Mouse (Mus musculus): ENCODE results near the gene Phf1. TPM values are rescaled to one million over a fixed set of nuclear protein-coding genes. Genes with fewer than 3 reads are reported as not detected.

Gene Phf1
- polyA plus RNA-seq, 1 experiment from 2014 or later: 6.0 TPM

GRCm38 (mm10) chr17:26966993-26967392 lies 34.1 kb downstream of the Phf1 start:
- Histone ChIP-seq H3K4me3 (ENCODE audit: low read length) (no peak overlapping the region), H3K36me3 (ENCODE audit: control insufficient read depth, insufficient read depth, low read length) (peaks cover 61% of the 10 kb centered on the region)
- WGBS: 87% methylated on average over 11 of the region's 11 CpGs

GRCm38 (mm10) chr17:26967477-26967876 lies 34.6 kb downstream of the Phf1 start:
- Histone ChIP-seq H3K9ac (ENCODE audit: low read depth, low read length) (no peak overlapping the region), H3K27ac (ENCODE audit: low read depth, low read length) (no peak overlapping the region), H3K36me3 (ENCODE audit: control insufficient read depth, insufficient read depth, low read length) (peaks cover 57% of the 10 kb centered on the region), H3K9me3 (ENCODE audit: control insufficient read depth, low read length) (no peaks in the 10 kb centered on the region), H3K27me3 (ENCODE audit: control insufficient read depth, insufficient read depth, low read length) (no peaks in the 10 kb centered on the region), H3K4me1 (ENCODE audit: control insufficient read depth, insufficient read depth, low read length) (peaks cover 9% of the 10 kb centered on the region; the same call in 1 of the 2 replicates), H3K4me3 (ENCODE audit: low read length) (no peak overlapping the region), H3K4me2 (replicated peaks; ENCODE audit: low read depth, low read length) (no peak overlapping the region)
- no peak for ATAC-seq (ENCODE audit: low FRiP score, low TSS enrichment)
- whole genome bisulfite sequencing: 89% methylated on average over 6 of the region's 6 CpGs

More at GRCm38 (mm10) chr17:26966993-26967392, 34.1 kb downstream of the Phf1 start:
- Histone ChIP-seq H3K4me2 (replicated peaks; ENCODE audit: low read depth, low read length) (no peak overlapping the region), H3K9ac (ENCODE audit: low read depth, low read length) (no peak overlapping the region), H3K27me3 (ENCODE audit: control insufficient read depth, insufficient read depth, low read length) (no peaks in the 10 kb centered on the region), H3K4me1 (ENCODE audit: control insufficient read depth, insufficient read depth, low read length) (peaks cover 7% of the 10 kb centered on the region; the same call in 1 of the 2 replicates), H3K27ac (ENCODE audit: low read depth, low read length) (no peak overlapping the region), H3K9me3 (ENCODE audit: control insufficient read depth, low read length) (no peaks in the 10 kb centered on the region)
- no peak for ATAC-seq (ENCODE audit: low FRiP score, low TSS enrichment)

- peaks cover 49% of the 10 kb centered on the region for H3K36me3 ChIP-seq (ENCODE audit: control insufficient read depth, insufficient read depth, low read length)
- 86% methylated on average over 6 of the region's 6 CpGs for WGBS
- no peak for ATAC-seq (ENCODE audit: low FRiP score, low TSS enrichment)
Measured at GRCm38 (mm10) chr17:26968200-26968611, 35.4 kb downstream of the Phf1 start.

GRCm38 (mm10) chr17:26969257-26969656 lies 36.4 kb downstream of the Phf1 start:
- H3K36me3 ChIP-seq (ENCODE audit: control insufficient read depth, insufficient read depth, low read length): peaks cover 42% of the 10 kb centered on the region
- no peak overlapping the region for H3K9ac ChIP-seq (ENCODE audit: low read depth, low read length)
- H3K4me2 ChIP-seq (replicated peaks; ENCODE audit: low read depth, low read length): no peak overlapping the region
- H3K27me3 ChIP-seq (ENCODE audit: control insufficient read depth, insufficient read depth, low read length): no peaks in the 10 kb centered on the region
- H3K4me1 ChIP-seq (ENCODE audit: control insufficient read depth, insufficient read depth, low read length): peaks cover 15% of the 10 kb centered on the region
- WGBS: 93% methylated on average over 6 of the region's 6 CpGs
- no peak for ATAC-seq (ENCODE audit: low FRiP score, low TSS enrichment)
- H3K4me3 ChIP-seq (ENCODE audit: low read length): no peak overlapping the region
- H3K27ac ChIP-seq (ENCODE audit: low read depth, low read length): no peak overlapping the region
- no peaks in the 10 kb centered on the region for H3K9me3 ChIP-seq (ENCODE audit: control insufficient read depth, low read length)

More at GRCm38 (mm10) chr17:26968200-26968611, 35.4 kb downstream of the Phf1 start:
- no peak overlapping the region for H3K4me2 ChIP-seq (replicated peaks; ENCODE audit: low read depth, low read length)
- no peaks in the 10 kb centered on the region for H3K9me3 ChIP-seq (ENCODE audit: control insufficient read depth, low read length)
- H3K9ac ChIP-seq (ENCODE audit: low read depth, low read length): no peak overlapping the region
- H3K27ac ChIP-seq (ENCODE audit: low read depth, low read length): no peak overlapping the region
- no peak overlapping the region for H3K4me3 ChIP-seq (ENCODE audit: low read length)
- peaks cover 9% of the 10 kb centered on the region; the same call in 1 of the 2 replicates for H3K4me1 ChIP-seq (ENCODE audit: control insufficient read depth, insufficient read depth, low read length)
- H3K27me3 ChIP-seq (ENCODE audit: control insufficient read depth, insufficient read depth, low read length): no peaks in the 10 kb centered on the region

GRCm38 (mm10) chr17:26970221-26970620 lies 37.4 kb downstream of the Phf1 start:
- H3K9me3 ChIP-seq (ENCODE audit: control insufficient read depth, low read length): no peaks in the 10 kb centered on the region
- H3K4me3 ChIP-seq (ENCODE audit: low read length): no peak overlapping the region
- H3K27ac ChIP-seq (ENCODE audit: low read depth, low read length): no peak overlapping the region
- no peak overlapping the region for H3K4me2 ChIP-seq (replicated peaks; ENCODE audit: low read depth, low read length)
- H3K9ac ChIP-seq (ENCODE audit: low read depth, low read length): no peak overlapping the region
- H3K4me1 ChIP-seq (ENCODE audit: control insufficient read depth, insufficient read depth, low read length): peaks cover 17% of the 10 kb centered on the region
- H3K36me3 ChIP-seq (ENCODE audit: control insufficient read depth, insufficient read depth, low read length): peaks cover 37% of the 10 kb centered on the region
- no peaks in the 10 kb centered on the region for H3K27me3 ChIP-seq (ENCODE audit: control insufficient read depth, insufficient read depth, low read length)
- 72% methylated on average over 12 of the region's 12 CpGs for WGBS
- ATAC-seq (ENCODE audit: low FRiP score, low TSS enrichment): no peak

GRCm38 (mm10) chr17:26971247-26971905 lies 38.5 kb downstream of the Phf1 start:
- H3K9ac ChIP-seq (ENCODE audit: low read depth, low read length): peak overlapping the region; percentile 83; the same call in 1 of the 2 replicates
- WGBS: 50% methylated on average over 5 of the region's 8 CpGs
- H3K36me3 ChIP-seq (ENCODE audit: control insufficient read depth, insufficient read depth, low read length): peaks cover 37% of the 10 kb centered on the region
- H3K4me3 ChIP-seq (ENCODE audit: low read length): peak overlapping the region; percentile 78; the same call in 1 of the 2 replicates
- H3K27me3 ChIP-seq (ENCODE audit: control insufficient read depth, insufficient read depth, low read length): no peaks in the 10 kb centered on the region
- ATAC-seq (ENCODE audit: low FRiP score, low TSS enrichment): no peak
- H3K27ac ChIP-seq (ENCODE audit: low read depth, low read length): no peak overlapping the region
- no peaks in the 10 kb centered on the region for H3K9me3 ChIP-seq (ENCODE audit: control insufficient read depth, low read length)
- peak overlapping the region; percentile 82; the same call in 1 of the 2 replicates for H3K4me2 ChIP-seq (replicated peaks; ENCODE audit: low read depth, low read length)
- H3K4me1 ChIP-seq (ENCODE audit: control insufficient read depth, insufficient read depth, low read length): peaks cover 20% of the 10 kb centered on the region

- Histone ChIP-seq H3K27ac (ENCODE audit: low read depth, low read length) (peak overlapping the region; percentile 83; the same call in 1 of the 2 replicates), H3K4me3 (ENCODE audit: low read length) (peak overlapping the region; percentile 78), H3K4me2 (replicated peaks; ENCODE audit: low read depth, low read length) (peak overlapping the region; percentile 82), H3K27me3 (ENCODE audit: control insufficient read depth, insufficient read depth, low read length) (no peaks in the 10 kb centered on the region), H3K9me3 (ENCODE audit: control insufficient read depth, low read length) (no peaks in the 10 kb centered on the region), H3K9ac (ENCODE audit: low read depth, low read length) (peak overlapping the region; percentile 83), H3K4me1 (ENCODE audit: control insufficient read depth, insufficient read depth, low read length) (peaks cover 20% of the 10 kb centered on the region), H3K36me3 (ENCODE audit: control insufficient read depth, insufficient read depth, low read length) (peaks cover 36% of the 10 kb centered on the region)
- 1% methylated on average over 3 of the region's 3 CpGs for WGBS
- ATAC-seq (ENCODE audit: low FRiP score, low TSS enrichment): no peak
Measured at GRCm38 (mm10) chr17:26972107-26972506, 39.3 kb downstream of the Phf1 start.

GRCm38 (mm10) chr17:26972703-26973574 lies 40.1 kb downstream of the Phf1 start, which contains the start of gene Zbtb9:
Gene Zbtb9 (plus strand): TSS chr17:26973167.
- WGBS: under 1% methylated on average over 72 of the region's 75 CpGs
- H3K36me3 ChIP-seq (ENCODE audit: control insufficient read depth, insufficient read depth, low read length): peaks cover 34% of the 10 kb centered on the region

More at GRCm38 (mm10) chr17:26972703-26973574, 40.1 kb downstream of the Phf1 start, which contains the start of gene Zbtb9:
- Histone ChIP-seq H3K4me2 (replicated peaks; ENCODE audit: low read depth, low read length) (peak within 1 kb of the TSS; percentile 82), H3K27me3 (ENCODE audit: control insufficient read depth, insufficient read depth, low read length) (no peaks in the 10 kb centered on the region), H3K27ac (ENCODE audit: low read depth, low read length) (peak within 1 kb of the TSS; percentile 83), H3K4me1 (ENCODE audit: control insufficient read depth, insufficient read depth, low read length) (peaks cover 20% of the 10 kb centered on the region), H3K4me3 (ENCODE audit: low read length) (peak within 1 kb of the TSS; percentile 78), H3K9ac (ENCODE audit: low read depth, low read length) (peak within 1 kb of the TSS; percentile 83), H3K9me3 (ENCODE audit: control insufficient read depth, low read length) (no peaks in the 10 kb centered on the region)
- peak; percentile 98 for ATAC-seq (ENCODE audit: low FRiP score, low TSS enrichment)
